Mouse (Mus musculus) cerebellum, adult 2 months (tissue): ENCODE measurements around the gene Apof.
"Not testable (repeated sequence)": the region's sequence is repeated elsewhere in the genome, so short reads cannot be mapped to it uniquely, and the experiment has no call there.

ENCODE experiments used
- CTCF ChIP-seq: fragments of 200-500 bp; IDR thresholded peaks from 2 replicates; pipeline ENCODE4 v1.5.1; 2011; ENCODE audit warnings: low read depth, mild to moderate bottlenecking, control low read depth, low read length, moderate library complexity, borderline replicate concordance; ENCODE audit not compliant: insufficient read depth
- POLR2A ChIP-seq: fragments of 200-500 bp; IDR thresholded peaks from 2 replicates; pipeline ENCODE4 v1.6.1; 2011; ENCODE audit warnings: low read length, control low read depth, borderline replicate concordance; ENCODE audit not compliant: insufficient read depth

DNA sequence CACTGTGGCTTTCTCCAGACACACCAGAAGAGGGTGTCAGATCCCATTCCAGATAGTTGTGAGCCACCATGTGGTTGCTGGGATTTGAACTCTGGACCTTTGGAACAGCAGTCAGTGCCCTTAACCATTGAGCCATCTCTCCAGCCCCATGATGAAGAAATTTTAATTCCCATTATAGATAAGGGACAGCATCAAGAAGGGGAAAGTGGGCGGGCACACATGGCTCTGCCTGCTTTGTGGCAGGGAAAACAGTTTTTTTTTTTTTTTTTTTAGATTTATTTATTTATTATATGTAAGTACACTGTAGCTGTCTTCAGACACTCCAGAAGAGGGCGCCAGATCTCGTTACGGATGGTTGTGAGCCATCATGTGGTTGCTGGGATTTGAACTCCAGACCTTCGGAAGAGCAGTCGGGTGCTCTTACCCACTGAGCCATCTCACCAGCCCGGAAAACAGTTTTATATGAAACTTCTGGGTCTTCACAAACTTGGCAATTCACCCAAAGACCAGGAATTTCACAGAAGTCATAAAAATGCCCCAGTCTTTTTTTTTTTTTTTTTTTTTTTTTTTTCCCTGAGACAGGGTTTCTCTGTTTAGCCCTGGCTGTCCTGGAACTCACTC lies 4.5 kb downstream of the Apof start:
- not testable (repeated sequence) for TF ChIP-seq CTCF, POLR2A
